Mouse (Mus musculus): ENCODE data around the gene Npas4.
"Not testable (repeated sequence)": the region's sequence is repeated elsewhere in the genome, so short reads cannot be mapped to it uniquely, and the experiment has no call there.

The Npas4 gene

DNA sequence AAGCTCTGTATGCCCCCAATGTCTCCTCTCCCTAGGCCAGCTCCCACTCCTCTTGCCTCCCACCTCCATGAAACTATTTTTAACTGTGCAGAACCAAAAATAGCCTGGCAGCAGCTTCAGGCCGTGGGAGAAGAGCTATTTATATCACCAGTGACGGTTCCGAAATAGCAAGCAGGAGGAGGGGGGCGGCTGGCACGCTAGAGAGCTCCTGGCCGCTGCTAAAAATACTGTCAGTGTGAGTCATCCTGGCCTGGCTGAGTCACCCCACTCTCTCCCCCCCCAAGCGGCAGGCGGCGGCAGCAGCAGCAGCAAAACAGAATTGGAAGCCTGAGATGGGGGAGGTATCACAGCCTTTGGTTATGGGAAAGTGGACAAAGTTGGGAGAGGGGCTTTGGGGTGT, 2.8 kb upstream of the Npas4 start:
- DNase-seq (ENCODE audit: low read depth, low spot score) = no peak

DNA sequence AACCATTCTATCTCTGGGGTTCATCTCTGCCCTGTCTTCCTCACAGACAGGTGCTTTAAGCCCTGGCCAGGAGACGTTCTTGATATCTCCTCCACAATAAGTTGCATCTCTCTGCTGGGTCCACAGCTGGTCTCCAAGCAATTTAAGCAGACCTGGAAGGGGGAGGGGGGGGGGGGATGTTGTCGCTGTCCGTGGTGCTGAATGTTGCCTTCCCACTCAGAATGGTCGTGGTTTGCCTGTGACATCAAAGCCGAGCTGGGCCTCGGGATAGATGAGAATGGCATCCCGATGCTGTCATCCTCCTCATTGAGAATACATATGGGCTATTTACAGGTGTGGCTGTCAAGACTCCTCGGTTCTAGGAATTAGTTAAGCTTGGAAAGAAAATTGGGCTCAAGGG, 2.3 kb upstream of the Npas4 start:
- peak; percentile 31 for DNase-seq (ENCODE audit: low read depth, low spot score)

- DNase-seq (ENCODE audit: low read depth, low spot score) = no peak
Measured at GRCm38 (mm10) chr19:4990716-4991115, 600 bp upstream of the Npas4 start.

DNA sequence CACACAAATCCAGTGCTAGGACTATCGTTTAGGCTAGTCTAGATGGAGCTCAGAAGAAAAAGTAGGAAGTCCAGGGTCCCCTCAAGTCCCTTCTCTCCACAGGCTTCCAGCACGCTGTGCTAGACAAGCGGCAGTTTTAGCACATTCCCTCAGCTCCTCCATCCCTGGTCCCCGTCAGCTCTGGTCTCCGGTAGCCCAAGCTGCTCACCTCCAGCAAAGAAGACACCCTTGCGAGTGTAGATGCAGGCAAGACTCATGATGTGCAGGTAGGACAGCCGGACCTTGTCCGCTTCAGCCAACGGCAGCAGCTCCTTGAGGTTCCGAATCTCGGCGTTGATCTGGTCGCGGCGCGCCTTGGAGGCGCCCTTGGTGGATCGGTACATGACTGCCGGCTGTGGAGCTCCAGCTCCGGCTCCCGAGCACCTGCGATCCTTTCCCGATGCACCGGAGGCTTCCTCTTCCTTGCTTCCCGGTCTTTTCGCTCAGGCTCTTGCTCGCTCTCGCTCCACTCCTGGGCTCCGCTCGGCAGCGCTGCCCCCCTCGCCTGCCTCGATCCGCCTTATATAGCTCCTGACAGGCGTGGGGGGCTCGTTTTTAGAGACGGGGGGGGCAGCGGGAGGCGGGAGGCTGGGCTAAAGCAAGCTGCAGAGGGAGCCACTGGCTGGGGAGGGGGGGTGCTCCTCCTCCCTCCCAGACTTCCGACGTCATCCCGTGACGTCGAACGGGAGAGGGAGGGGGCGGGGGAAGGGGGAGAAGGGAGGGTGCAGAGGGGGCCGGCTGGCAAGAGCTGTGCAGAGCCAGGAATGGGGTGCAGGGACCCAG, 471 bp downstream of the Npas4 start:
- no peak for DNase-seq (ENCODE audit: low read depth, low spot score)

DNA sequence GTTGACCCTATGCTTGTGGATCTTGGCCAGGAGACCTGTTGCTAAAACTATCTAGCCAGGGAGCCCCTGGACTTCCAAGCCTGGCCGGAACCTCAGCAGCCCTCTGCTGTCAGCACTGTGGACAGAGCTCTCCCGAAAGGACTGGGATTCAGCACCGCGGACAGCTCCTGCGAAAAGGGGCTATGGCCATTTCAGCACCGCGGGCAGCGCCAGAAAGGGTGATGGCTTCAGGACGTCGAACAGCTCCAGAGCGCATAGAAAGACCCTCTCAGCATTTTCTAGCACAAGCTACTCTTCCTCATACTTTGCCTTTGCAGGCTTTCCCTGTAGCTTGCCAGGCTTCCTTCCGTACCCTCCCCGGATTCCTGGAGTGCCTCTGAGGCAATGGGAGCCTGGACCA, 1.1 kb downstream of the Npas4 start:
- peak; percentile 94 for DNase-seq (ENCODE audit: low read depth, low spot score)

DNA sequence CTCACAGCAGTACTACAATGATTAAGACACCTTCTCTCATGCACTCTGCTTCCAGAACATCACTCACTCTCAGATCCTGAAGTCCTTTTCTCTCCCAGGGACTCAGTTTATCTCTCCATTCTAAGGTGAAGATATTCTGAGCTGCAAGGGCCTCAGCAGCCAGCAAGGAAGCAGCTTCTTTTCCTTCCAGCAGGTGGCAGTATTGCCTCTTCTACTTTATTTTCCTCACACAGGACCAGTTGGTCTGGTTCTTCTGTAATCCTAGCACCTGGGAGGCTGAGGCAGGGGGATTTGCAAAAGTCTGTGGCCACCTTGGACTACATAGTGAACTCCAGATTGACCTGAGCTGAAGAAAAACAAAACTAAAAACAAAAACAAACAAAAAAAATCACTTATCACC, 8.3 kb downstream of the Npas4 start:
- DNase-seq (ENCODE audit: low read depth, low spot score) = peak; percentile 82

GRCm38 (mm10) chr19:4968236-4968635, 21.9 kb downstream of the Npas4 start:
- DNase-seq (ENCODE audit: low read depth, low spot score) = peak; percentile 40

- peak; percentile 95 for DNase-seq (ENCODE audit: low read depth, low spot score)
Measured at GRCm38 (mm10) chr19:4961928-4962601, 28.1 kb downstream of the Npas4 start, which contains the start of gene Mrpl11. Mrpl11 (plus strand) TSS chr19:4962147.

- not testable (repeated sequence) for DNase-seq (ENCODE audit: low read depth, low spot score)
Measured at GRCm38 (mm10) chr19:4948641-4949040, 41.5 kb downstream of the Npas4 start.

DNA sequence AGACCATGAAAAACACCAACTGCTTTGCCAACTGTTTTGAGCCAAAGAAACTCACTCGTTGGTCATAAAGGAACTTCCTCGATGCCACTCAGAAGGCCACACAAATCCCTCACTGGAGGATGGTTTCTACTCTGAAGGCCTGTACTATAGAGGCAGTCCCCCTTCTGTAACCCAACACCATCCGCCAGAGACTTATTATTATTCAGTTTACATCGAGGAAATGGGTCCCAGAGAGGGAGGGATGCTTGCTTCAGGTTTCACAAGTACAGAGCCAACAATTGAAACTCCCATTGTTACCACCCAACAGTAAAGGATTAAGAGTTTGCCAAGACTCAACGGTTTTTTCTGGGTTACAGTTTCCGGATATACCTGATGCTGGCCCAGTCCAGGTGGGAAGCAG, 44.6 kb downstream of the Npas4 start:
- no peak for DNase-seq (ENCODE audit: low read depth, low spot score)

- no peak for DNase-seq (ENCODE audit: low read depth, low spot score)
Measured at GRCm38 (mm10) chr19:4943253-4943588, 46.9 kb downstream of the Npas4 start.

DNA sequence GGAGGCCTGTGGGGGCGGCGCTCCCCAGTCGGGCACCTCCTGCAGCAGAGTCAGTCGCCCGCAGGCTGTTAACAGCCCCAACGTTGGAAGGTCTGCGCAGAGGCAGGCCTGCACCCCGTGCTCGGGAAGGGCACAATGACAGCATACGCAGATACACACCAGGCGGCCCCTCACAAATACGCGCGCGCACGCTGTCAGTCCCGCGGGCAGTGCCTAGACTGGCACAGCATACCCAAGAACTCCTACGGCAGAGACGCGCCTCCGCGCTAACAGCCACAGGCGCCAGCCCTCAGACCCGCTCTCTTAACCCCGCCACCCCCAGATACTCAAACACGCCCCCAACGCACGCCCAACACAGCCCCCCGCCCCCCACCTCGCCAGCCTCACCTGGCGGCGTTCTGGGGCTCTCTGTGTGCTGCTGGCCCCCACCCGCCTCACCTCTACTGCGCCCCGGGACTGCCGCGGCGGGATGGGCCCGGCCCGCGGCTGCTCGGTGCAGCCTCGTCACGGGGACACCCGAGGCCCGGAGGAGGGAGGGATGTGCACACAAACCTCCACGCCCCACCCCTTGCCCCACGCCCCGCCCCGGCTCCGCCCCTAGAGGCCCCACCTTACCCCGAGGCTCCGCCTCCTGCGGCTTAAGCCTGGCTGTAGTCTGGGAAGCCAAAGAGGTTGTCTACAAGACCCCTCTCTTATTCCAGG, 47.4 kb downstream of the Npas4 start, which contains the start of gene Peli3:
Gene Peli3, minus strand, starts transcription at position 577 of the 702 bp plus-strand sequence.
- DNase-seq (ENCODE audit: low read depth, low spot score) = peak; percentile 80

GRCm38 (mm10) chr19:4937444-4938310, 52.4 kb downstream of the Npas4 start:
- DNase-seq (ENCODE audit: low read depth, low spot score) = no peak

DNA sequence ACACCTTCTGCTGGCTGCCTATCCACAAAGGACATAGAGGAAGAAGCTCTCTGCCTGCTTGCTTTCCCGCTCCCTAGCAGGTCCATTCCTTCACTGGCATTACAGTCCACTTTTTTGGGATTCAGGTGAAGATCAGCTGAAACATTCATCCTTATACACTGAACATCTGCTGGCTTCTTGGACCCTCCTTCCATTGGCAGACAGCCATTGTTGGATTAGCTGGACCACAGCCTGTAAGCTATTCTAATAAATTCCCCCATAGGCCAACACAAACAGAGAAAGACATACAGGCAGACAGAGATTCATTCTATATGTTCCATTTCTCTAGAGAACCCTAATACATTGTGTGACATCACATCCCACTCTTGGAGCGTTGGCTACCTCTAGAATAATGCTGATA, 53.2 kb downstream of the Npas4 start:
- no peak for DNase-seq (ENCODE audit: low read depth, low spot score)

All from mesoderm, embryonic 11.5 days (tissue).